Mouse (Mus musculus) T-helper 2 cell (primary cell): Measurements from ENCODE around the gene Lipm.

Experiments
- in situ Hi-C: fragments of 300-600 bp; cut with MboI, MseI; formaldehyde crosslinking; loops from one replicate; pipeline ENCODE4 v1.15.1; 2025; ENCODE audit warnings: high pct_unique_total_duplicates

Gene Lipm

GRCm38 (mm10) chr19:34100633-34101032 lies at the start of gene Lipm:
Gene Lipm (plus strand): TSS chr19:34100933.
- in situ Hi-C loops, result no loop called here

GRCm38 (mm10) chr19:34051502-34051901 lies 49.2 kb upstream of the Lipm start:
- in situ Hi-C loops, result no loop called here

DNA sequence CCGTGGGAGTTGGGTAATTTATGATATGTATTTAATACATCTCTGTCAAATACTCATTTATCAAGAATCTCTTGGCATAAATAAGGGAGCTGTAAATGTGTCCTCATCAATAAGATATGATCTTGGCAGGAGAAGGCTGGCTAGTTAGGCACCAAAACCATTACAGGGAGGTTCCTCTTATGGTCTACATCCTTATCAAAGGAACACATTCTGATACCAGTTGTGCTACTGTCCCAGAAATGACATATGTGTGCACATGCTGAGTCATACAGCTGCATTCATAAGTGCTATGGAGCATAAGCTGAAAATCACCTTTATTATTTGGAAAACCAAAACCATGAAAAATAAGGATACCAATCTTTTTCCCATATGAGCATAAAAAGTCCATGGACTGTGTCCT lies 37.2 kb upstream of the Lipm start:
- in situ Hi-C loops, result no loop called here

DNA sequence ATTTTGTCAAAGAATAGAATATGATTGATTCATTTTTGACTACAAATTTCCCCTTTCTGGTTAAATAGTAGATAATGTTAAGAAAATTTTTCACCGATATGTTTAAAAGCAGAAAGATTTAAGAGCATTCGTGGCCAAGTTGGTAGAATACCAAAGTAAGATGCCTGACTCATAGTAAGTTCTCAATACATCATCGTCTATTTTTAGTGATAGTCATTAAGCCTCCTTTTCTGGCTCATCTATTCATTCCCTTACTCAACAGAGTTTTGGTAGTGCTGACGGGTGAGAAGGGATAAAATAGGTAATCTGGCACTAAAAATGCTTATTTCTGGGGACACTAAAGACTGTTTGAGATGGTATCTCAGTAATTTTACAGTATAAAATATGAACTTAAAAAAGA lies 36.7 kb upstream of the Lipm start:
- in situ Hi-C loops, result no loop called here

DNA sequence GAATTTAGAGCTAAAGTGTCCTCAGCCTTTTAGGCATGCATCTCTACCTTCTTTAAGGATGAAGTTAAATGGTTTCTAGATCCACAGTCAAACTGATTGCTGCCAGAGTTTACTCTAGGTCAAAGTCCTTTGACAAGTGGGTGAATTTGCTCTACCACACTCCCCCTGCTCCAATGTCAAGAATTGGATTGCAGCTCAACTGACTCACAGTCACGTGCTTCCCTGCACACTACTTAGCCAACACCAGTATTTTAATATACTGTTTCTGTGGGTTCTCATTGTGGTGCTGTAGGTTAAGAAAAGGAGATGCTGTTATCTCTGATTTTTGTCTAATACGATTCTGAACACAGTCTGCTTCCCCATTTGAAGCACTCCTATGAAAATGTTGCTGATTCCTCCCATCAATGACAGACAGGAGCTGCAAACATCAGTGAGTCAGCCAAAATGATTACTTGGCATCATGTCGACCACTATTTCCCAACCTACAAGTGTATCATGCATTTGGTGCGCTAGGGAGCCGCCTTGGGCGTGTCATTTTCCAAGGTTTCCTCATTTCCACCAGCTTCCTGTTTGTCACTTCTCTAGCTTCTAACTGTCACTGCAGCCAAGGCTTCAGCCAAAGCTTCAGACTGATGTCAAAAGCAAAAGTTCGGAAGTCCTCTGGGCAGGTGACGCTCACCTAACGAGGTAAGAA lies 33.8 kb upstream of the Lipm start, which contains the start of gene Lipn:
Gene Lipn (plus strand): TSS at position 580 of the 694 bp plus-strand sequence.
- in situ Hi-C loops, result no loop called here

GRCm38 (mm10) chr19:34074239-34074638 lies 26.5 kb upstream of the Lipm start:
- in situ Hi-C loops, result no loop called here

GRCm38 (mm10) chr19:34078130-34078529 lies 22.6 kb upstream of the Lipm start:
- in situ Hi-C loops, result no loop called here

DNA sequence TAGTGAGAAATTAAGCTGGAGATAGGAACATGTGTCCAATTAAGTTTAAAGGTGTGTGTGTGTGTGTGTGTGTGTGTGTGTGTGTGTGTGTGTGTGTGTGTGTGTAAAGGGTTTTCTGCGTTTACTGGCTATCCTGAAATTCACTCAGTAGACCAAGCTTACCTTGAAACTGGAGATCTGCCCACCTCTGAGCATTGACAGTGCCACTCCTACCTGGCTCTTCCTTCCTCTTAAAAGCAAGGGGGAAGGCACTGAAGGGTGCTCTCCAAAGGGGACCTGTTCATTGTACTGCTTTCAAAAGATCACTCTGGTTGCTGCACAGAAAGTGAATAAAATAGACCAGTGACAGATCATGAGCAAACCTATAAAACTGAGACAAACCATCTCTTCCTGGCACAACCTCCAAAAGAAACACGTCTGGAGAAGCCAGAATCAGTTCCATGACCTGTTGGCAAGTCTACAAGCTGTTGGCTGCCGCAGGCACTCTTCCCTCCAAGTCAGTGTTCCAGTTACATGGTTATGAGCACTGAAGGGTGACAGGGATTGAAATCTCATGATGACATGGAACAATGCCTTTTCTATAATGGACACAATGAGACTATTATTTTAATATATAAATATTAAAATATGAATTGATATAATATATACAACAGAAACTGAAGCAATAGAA lies 11.6 kb upstream of the Lipm start:
- in situ Hi-C loops, result no loop called here

- in situ Hi-C loops, result no loop called here
These were observed 5.4 kb upstream of the Lipm start for GRCm38 (mm10) chr19:34095381-34095780.

DNA sequence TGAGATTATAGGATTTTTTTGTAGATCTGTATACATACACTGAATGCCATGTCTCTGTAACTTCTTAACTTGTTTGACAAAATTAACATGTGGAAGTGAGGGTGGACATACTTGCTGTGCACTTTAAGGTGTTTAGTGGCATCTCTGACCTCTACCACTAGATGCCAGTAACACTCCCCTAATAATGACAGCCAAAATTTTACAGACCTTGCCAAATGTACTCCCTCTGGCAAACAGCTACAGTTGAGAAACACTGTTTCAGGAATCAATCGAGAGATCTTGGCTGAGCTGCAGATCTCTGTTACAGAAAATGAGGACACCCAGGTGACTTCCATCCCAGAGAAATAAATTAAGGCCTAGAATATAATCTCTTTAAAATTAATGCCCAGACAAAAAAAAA lies 4.5 kb upstream of the Lipm start:
- in situ Hi-C loops, result no loop called here

DNA sequence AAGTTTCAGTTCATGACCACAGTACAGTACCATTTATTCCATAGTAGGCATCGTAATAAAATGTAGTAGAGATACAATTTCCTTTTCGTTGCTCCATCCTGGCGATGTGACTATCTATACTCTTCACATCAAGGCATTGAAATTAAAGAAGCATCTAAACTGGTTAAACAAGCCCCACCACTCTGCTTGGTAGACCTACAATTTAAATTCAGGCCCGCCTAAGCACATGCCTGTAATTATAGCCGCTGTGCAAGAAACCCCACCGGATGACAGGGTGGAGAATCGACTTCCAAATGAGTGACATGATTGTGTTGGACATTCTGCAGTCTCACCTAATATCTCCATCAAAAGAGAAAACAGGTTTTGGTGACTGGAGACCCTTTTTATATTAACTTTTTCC lies 1.2 kb downstream of the Lipm start:
- in situ Hi-C loops, result no loop called here

GRCm38 (mm10) chr19:34104841-34105240 lies 4.1 kb downstream of the Lipm start:
- in situ Hi-C loops, result no loop called here

- in situ Hi-C loops, result no loop called here
These were observed 18.4 kb downstream of the Lipm start for GRCm38 (mm10) chr19:34119102-34119501.

DNA sequence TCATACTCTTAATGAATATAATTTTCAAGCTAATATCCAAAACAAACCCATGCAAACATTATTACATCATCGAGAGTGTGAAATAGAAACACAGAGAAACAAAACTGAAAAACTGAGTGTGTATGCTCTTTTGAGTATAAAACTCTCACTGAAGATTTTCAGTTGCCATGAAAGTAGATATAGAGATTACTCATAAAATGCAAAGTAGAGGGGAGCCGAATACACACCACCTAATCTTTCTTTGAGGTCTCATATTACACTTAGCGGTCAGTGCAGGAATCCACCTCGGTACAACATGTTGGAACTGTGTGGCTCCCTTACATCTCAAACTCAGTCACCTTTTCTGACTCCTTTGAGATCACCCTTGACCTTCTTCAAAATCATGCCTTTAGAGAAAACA lies 18.9 kb downstream of the Lipm start:
- in situ Hi-C loops, result no loop called here

DNA sequence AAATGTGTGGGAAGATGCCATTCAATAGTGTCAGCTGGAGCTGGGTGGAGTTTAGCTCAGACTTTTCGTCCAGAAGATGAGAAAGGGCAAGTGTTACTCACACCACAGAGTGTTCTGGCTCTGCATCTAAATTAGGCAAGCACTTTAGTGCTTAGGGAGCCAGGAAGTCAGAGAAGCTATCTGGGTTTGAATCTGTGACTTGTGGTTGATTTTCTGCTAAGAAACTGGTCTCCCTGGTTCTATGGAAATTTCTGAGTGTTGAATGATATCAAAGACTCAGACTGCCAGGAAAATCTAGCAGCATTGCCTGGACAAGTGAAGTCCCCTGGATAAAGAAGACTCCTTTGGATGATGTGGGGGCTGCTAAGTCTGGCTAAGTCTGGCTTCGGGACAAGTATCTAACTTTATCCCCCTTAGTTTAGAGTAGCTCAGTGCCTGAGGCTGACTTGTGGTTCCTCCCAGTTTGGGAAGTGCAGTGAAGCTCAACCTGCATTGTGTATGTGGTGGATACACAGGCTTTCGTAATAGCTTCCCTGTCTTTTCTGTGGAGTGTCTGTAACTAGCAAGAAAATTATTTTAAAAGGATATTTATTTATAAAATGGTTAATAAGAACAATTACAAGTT lies 19.5 kb downstream of the Lipm start:
- in situ Hi-C loops, result no loop called here

DNA sequence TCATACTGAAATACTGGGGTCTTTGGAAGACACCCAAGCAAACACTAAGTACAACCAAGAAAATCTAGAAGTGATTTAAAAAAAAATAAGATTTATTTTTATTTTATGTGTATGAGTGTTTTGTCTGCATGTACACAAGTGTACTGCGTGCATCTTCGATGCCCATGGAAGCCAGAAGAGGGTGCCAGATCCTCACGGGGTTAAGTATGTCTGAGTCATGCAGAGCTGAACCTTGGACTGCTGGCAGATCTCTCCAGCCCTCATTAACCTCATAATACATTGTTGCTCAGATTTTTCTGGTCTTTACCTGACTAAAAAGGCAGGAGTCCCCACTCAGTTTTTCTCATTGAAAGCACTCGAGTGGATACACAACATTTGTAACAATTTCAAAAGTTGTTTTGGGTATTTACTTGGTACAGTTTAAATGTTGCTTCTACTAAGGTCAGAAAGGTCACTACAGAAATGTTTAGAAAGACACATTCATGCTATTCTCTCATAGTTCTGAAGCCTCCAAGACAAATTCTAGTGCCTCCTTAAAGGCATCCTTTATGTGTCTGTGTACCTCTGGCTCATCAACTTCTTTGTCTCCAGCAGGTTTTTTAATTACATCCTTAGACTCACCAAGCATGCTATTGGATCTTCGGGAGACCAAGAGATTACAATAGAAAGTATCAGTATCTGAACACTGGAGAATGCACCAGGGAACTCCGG lies 38.1 kb downstream of the Lipm start:
- in situ Hi-C loops, result no loop called here

GRCm38 (mm10) chr19:34139431-34140046 lies 38.8 kb downstream of the Lipm start:
- in situ Hi-C loops, result no loop called here

GRCm38 (mm10) chr19:34148421-34148820 lies 47.7 kb downstream of the Lipm start:
- in situ Hi-C loops, result no loop called here

DNA sequence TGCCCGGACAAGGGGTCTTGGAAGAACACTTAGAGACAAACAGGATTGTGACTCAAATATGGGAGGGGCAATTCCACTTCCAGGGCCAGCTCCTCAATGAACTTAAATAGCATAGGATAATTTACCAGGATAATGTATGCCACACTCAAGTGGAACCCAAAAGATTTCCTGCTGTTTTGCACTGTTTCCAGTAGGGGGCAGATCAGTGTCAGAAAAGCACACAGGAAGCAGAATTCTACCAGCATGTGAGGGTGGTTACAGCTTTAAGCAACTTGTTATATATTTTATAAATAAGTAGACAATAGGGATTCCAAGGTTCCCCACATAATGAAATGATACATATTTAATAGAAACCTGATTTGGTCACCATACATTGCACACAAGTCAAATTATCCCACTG lies 51.2 kb downstream of the Lipm start:
- in situ Hi-C loops, result no loop called here

GRCm38 (mm10) chr19:34153263-34154144 lies 52.8 kb downstream of the Lipm start:
- in situ Hi-C loops, result no loop called here

- in situ Hi-C loops, result no loop called here
These were observed 62.0 kb downstream of the Lipm start for GRCm38 (mm10) chr19:34162693-34163092.
